Mouse (Mus musculus) embryonic facial prominence, embryonic 14.5 days (tissue): ENCODE data around the gene Slc17a9. TPM values are rescaled to one million over a fixed set of nuclear protein-coding genes. Genes with fewer than 3 reads are reported as not detected.

ENCODE experiments used
- ATAC-seq: fragments of 200-750 bp; cut with Nextera tagmentation; 2 replicates; pipeline ENCODE4 v1.8.0; 2017; ENCODE audit warnings: low read depth, moderate number of reproducible peaks, moderate TSS enrichment
- DNase-seq: peaks from one replicate; pipeline ENCODE4 v3.0.0-alpha.2; 2015; ENCODE audit warnings: low spot score
- H3K27ac ChIP-seq: fragments of 300-500 bp; sonication (generic); replicated peaks from 2 replicates; pipeline ENCODE4 v1.5.1; 2014; ENCODE audit warnings: low read depth, mild to moderate bottlenecking, low read length, moderate library complexity
- H3K27me3 ChIP-seq: fragments of 300-500 bp; sonication (generic); replicated peaks from 2 replicates; pipeline ENCODE4 v1.6.1; 2014; ENCODE audit warnings: low read length; ENCODE audit not compliant: control insufficient read depth, insufficient read depth
- H3K36me3 ChIP-seq: fragments of 300-500 bp; sonication (generic); 2 replicates; pipeline ENCODE4 v1.6.1; 2014; ENCODE audit warnings: low read length, mixed read lengths; ENCODE audit not compliant: control insufficient read depth, insufficient read depth
- H3K4me1 ChIP-seq: fragments of 300-500 bp; sonication (generic); 2 replicates; pipeline ENCODE4 v1.6.1; 2014; ENCODE audit warnings: antibody characterized with exemption, low read length; ENCODE audit not compliant: control insufficient read depth, insufficient read depth
- H3K4me2 ChIP-seq: fragments of 300-500 bp; sonication (generic); 2 replicates; pipeline ENCODE4 v1.6.1; 2014; ENCODE audit warnings: low read depth, mild to moderate bottlenecking, low read length, moderate library complexity, mixed read lengths
- H3K4me3 ChIP-seq: fragments of 300-500 bp; sonication (generic); 2 replicates; pipeline ENCODE4 v1.5.1; 2014; ENCODE audit warnings: low read depth, mild to moderate bottlenecking, low read length
- H3K9ac ChIP-seq: fragments of 300-500 bp; sonication (generic); 2 replicates; pipeline ENCODE4 v1.6.1; 2014; ENCODE audit warnings: low read depth, mild to moderate bottlenecking, low read length, moderate library complexity, mixed read lengths
- H3K9me3 ChIP-seq: fragments of 300-500 bp; sonication (generic); 2 replicates; pipeline ENCODE4 v1.6.1; 2016; ENCODE audit warnings: low read length; ENCODE audit not compliant: control insufficient read depth
- WGBS: fragments of 180-500 bp; shearing (Covaris S2); extraction: QIAGEN DNeasy Blood & Tissue Kit; methylation state at CpG from one replicate; pipeline ENCODE4 v1.1.7; 2014; 5-methylcytosine and 5-hydroxymethylcytosine counted together
- polyA plus RNA-seq: library from polyadenylated mRNA; unstranded; fragments of >200 nt; fragmentation: Nextera tagmentation; extraction: Ambion mirVana; gene quantifications from 2 replicates; pipeline ENCODE4 v1.2.1, GENCODE M21; 2014

Slc17a9 gene
- polyA plus RNA-seq, 1 experiment from 2014 or later: 2.9 TPM

GRCm38 (mm10) chr2:180754976-180755688 is 30.1 kb downstream of the Slc17a9 start:
- no peak overlapping the region for H3K4me2 ChIP-seq
- WGBS: 76% methylated on average over 5 of the region's 5 CpGs
- no peaks in the 10 kb centered on the region for H3K36me3 ChIP-seq
- H3K4me3 ChIP-seq: no peak overlapping the region
- no peak overlapping the region for H3K27ac ChIP-seq
- no peak for ATAC-seq
- no peaks in the 10 kb centered on the region for H3K27me3 ChIP-seq
- no peak overlapping the region for H3K9ac ChIP-seq
- no peaks in the 10 kb centered on the region for H3K4me1 ChIP-seq
- no peak for DNase-seq
- no peaks in the 10 kb centered on the region for H3K9me3 ChIP-seq

GRCm38 (mm10) chr2:180755896-180756295 is 30.8 kb downstream of the Slc17a9 start:
- H3K4me2 ChIP-seq: no peak overlapping the region
- no peaks in the 10 kb centered on the region for H3K9me3 ChIP-seq
- H3K36me3 ChIP-seq: no peaks in the 10 kb centered on the region
- 4% methylated on average over 8 of the region's 8 CpGs for WGBS
- H3K4me3 ChIP-seq: no peak overlapping the region
- ATAC-seq (no peak), DNase-seq (peak; percentile 56)
- H3K27me3 ChIP-seq: no peaks in the 10 kb centered on the region
- H3K4me1 ChIP-seq: no peaks in the 10 kb centered on the region
- no peak overlapping the region for H3K27ac ChIP-seq
- H3K9ac ChIP-seq: no peak overlapping the region

DNA sequence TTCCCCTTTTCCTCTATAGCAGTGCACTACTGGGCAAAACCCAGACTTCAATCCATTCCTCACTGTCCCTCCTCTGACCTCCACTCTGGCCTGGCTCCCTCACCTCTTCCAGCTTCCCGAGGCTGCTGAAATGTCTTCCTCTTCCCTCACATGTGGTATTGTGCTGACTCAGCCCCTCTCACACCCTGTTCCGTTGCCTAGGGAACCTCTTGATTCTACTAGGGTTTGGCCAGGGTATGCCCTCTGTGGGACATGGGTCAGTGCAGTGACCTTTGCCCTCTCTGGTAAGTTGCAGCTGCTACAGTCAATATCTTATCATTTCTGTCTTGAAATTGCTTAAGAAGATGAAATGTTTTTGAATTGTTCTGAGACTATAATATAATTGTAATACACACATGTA is 31.7 kb downstream of the Slc17a9 start:
- Histone ChIP-seq H3K4me1 (no peaks in the 10 kb centered on the region), H3K36me3 (no peaks in the 10 kb centered on the region), H3K9me3 (no peaks in the 10 kb centered on the region), H3K4me3 (no peak overlapping the region), H3K27me3 (no peaks in the 10 kb centered on the region), H3K4me2 (no peak overlapping the region), H3K9ac (no peak overlapping the region), H3K27ac (no peak overlapping the region)
- 24% methylated on average over 2 of the region's 2 CpGs for WGBS
- ATAC-seq: no peak
- DNase-seq: no peak

DNA sequence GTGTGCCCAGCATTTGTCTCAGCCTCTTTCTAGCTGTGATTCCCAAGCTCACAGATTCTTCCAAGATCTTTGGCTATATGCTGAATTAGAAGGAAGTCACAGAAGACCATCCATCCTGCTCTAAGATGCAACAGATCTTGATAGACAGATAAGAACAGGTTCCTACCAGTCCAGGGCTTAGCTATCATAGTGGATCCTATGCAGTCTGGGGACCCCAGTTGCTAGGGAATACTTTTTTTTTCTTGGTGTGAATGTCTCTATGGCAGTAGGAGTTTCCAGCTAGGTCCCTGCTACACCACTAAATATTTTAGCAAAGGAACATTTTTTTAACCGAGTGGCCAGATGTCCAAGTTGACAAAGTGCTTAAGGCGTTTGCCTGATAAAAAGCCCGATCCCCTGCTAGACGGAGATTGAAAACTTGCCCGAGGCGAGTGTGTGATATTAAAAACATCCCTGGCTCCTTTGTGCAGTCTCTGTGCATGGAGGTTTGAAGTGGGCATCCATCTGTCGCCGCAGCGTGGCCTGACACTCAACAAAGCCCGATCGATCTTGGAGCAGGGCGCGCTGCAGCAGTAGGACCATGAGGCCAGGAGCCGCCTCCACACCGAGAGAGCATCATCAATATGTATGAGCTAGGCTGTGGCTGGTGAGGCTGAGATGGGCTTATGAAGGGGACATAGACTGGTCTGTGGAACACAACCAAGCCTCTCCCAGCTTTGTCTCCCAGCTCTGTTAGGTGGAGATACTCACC is 33.6 kb downstream of the Slc17a9 start:
- Histone ChIP-seq H3K27ac (no peak overlapping the region), H3K27me3 (no peaks in the 10 kb centered on the region), H3K4me2 (no peak overlapping the region), H3K9ac (no peak overlapping the region), H3K4me3 (no peak overlapping the region), H3K36me3 (no peaks in the 10 kb centered on the region), H3K9me3 (no peaks in the 10 kb centered on the region), H3K4me1 (no peaks in the 10 kb centered on the region)
- ATAC-seq (no peak), DNase-seq (no peak)
- 40% methylated on average over 15 of the region's 15 CpGs for WGBS

DNA sequence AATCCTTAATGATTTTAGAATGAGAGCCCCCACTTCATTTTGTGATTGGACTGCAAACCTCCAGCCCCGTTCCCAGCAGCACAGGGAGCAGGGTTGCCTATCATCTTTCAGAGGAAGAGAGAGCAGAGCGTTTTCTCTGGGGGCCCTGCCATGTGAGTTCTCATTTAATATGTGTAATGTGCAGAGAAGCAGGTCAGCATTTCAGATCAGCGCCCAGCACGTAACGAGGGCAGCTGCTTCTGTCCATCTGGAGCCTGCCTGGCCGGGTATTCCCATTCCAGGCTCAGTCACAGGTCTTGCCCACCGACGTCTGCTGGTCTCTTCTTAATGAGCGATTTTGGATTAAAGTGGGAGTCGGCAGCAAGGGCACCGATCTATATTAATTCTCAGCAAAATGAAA is 39.9 kb downstream of the Slc17a9 start:
- Histone ChIP-seq H3K36me3 (no peaks in the 10 kb centered on the region), H3K9me3 (no peaks in the 10 kb centered on the region), H3K4me2 (no peak overlapping the region), H3K27me3 (no peaks in the 10 kb centered on the region), H3K4me3 (no peak overlapping the region), H3K27ac (no peak overlapping the region), H3K9ac (no peak overlapping the region), H3K4me1 (no peaks in the 10 kb centered on the region)
- ATAC-seq (no peak), DNase-seq (peak; percentile 13)
- WGBS: 71% methylated on average over 11 of the region's 11 CpGs

DNA sequence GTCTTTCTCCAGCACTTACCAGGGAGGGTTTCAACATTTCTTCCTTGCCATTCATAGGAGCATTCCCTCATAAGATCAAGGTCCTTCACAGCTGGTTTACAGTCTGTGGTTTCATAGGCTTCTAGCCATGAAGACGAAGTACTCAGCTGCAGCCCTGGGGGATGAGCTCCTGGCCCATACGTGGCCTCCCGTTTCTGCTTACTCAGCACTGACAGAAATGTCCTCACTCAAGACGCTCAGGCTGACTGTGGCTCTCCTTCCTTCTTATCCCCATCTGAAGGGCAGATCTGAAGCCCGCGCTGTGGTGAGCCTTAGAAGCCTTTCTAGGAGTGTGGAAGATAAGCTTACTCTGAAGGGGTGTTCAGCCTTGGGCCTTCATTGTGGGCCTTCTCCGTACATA is 40.6 kb downstream of the Slc17a9 start:
- H3K9me3 ChIP-seq: no peaks in the 10 kb centered on the region
- no peak overlapping the region for H3K27ac ChIP-seq
- H3K4me1 ChIP-seq: no peaks in the 10 kb centered on the region
- H3K27me3 ChIP-seq: peaks cover 6% of the 10 kb centered on the region
- 64% methylated on average over 7 of the region's 7 CpGs for WGBS
- no peak overlapping the region for H3K4me3 ChIP-seq
- H3K9ac ChIP-seq: no peak overlapping the region
- H3K4me2 ChIP-seq: no peak overlapping the region
- no peak for DNase-seq
- no peaks in the 10 kb centered on the region for H3K36me3 ChIP-seq
- ATAC-seq: no peak

GRCm38 (mm10) chr2:180775223-180775622 is 50.2 kb downstream of the Slc17a9 start:
- no peak overlapping the region for H3K4me3 ChIP-seq
- no peak overlapping the region for H3K9ac ChIP-seq
- H3K4me1 ChIP-seq: no peaks in the 10 kb centered on the region
- no peaks in the 10 kb centered on the region for H3K36me3 ChIP-seq
- no peak overlapping the region for H3K4me2 ChIP-seq
- no peaks in the 10 kb centered on the region for H3K9me3 ChIP-seq
- 1% methylated on average over 10 of the region's 12 CpGs for WGBS
- peaks cover 86% of the 10 kb centered on the region for H3K27me3 ChIP-seq
- no peak for ATAC-seq
- no peak overlapping the region for H3K27ac ChIP-seq
- DNase-seq: no peak

DNA sequence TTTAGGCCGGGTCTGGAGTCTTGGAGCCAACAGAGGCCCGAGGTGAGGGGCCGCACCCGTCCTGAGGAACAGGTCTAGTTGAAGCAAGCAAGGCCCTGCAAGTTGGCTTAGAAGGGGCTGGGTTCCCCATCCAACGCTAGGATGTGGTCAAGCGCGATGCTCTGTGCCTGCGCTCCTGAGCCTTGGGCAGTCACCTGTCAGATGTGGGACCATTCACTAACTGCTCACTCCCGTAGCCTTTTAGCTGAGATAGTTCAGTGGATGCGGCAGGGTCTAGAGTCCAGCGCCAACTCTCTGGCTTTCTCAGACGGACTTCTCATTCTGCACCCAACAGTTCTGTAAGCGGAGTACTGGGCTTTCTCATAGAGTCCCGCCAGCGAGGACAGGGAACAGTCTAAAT is 50.6 kb downstream of the Slc17a9 start:
- H3K9ac ChIP-seq: no peak overlapping the region
- peaks cover 82% of the 10 kb centered on the region for H3K27me3 ChIP-seq
- H3K27ac ChIP-seq: no peak overlapping the region
- peak overlapping the region; percentile 46; the same call in 1 of the 2 replicates for H3K4me2 ChIP-seq
- DNase-seq (no peak), ATAC-seq (no peak)
- no peak overlapping the region; the same call in 1 of the 2 replicates for H3K4me3 ChIP-seq
- 3% methylated on average over 15 of the region's 15 CpGs for WGBS
- H3K4me1 ChIP-seq: no peaks in the 10 kb centered on the region
- H3K36me3 ChIP-seq: no peaks in the 10 kb centered on the region
- no peaks in the 10 kb centered on the region for H3K9me3 ChIP-seq

DNA sequence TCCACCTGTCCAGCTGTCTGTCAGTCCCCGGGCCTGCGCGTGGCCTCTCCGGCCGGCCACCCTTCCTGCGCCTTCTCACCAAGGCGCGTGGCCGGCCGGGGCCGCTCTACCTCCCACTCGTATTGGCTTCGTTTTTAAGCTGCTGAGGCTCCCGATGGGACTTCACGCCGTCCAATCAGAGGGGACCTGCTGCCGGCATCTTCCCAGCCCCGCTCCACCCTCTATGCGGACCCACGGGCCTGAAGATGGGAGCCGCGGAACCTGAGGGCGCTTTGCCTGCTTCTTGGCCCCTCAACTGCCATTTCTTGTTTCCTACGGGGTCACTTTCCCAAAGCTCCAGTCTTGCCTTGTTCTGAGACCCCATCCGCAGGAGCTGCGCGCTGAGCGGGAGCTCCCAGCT is 51.7 kb downstream of the Slc17a9 start, which contains the start of gene Bhlhe23:
Gene Bhlhe23 (minus strand): TSS at position 108 of the 400 bp plus-strand sequence.
- no peak within 1 kb of the TSS for H3K9ac ChIP-seq
- ATAC-seq (no peak), DNase-seq (no peak)
- H3K4me1 ChIP-seq: no peaks in the 10 kb centered on the region
- peaks cover 81% of the 10 kb centered on the region for H3K27me3 ChIP-seq
- no peak within 1 kb of the TSS for H3K27ac ChIP-seq
- peak within 1 kb of the TSS; percentile 46 for H3K4me2 ChIP-seq
- WGBS: 2% methylated on average over 28 of the region's 28 CpGs
- peak within 1 kb of the TSS; percentile 27 for H3K4me3 ChIP-seq
- H3K9me3 ChIP-seq: no peaks in the 10 kb centered on the region
- no peaks in the 10 kb centered on the region for H3K36me3 ChIP-seq
